Mouse (Mus musculus) urinary bladder, postnatal 10 days (tissue): Measurements from ENCODE around the gene Sele.

ENCODE experiments used
- DNase-seq: peaks from one replicate; pipeline ENCODE4 v3.0.0; 2022; ENCODE audit warnings: low spot score

Sele gene

DNA sequence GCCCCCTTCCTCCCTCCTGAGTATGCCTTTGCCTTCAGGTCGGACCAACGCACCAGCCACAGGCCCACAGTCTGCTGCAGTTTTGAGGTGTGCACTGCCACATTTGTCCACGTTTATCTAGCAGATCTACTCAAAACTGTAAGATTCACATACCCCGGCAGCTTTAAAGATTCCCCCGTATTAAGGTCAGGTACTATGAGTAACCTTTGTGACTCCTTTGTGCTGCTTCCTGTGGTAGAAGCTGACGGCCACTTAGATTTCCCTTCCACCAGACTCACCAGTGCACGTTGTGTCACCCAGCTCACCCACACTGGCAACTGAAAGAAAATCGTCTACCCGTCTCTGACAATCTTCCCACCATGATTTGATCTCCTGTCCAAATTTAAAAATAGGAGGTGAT lies 25.1 kb downstream of the Sele start:
- DNase-seq = no peak

- no peak for DNase-seq
These were observed 25.8 kb downstream of the Sele start for GRCm38 (mm10) chr1:164073803-164074202.

- DNase-seq = no peak
These were observed 26.6 kb downstream of the Sele start for GRCm38 (mm10) chr1:164074606-164075140.

DNA sequence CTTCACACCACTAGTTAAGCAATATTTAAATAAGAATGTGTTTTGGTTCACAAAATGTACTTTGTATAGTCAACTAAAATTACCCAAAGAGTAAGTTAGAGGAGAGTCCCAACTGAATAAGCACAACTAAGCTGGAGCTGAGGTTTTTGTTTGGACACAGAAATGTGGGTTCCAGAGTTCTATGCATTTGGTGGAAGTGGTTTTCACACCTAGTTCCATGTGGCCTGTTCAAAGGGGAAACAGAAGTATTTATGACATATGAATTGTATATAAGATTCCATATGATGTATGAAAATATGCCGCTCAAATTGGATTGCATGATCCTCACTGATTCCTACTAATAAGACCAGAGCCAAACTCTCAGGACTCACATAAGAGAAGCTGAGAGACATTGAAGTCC lies 27.4 kb downstream of the Sele start:
- no peak for DNase-seq

- DNase-seq = no peak
These were observed 28.4 kb downstream of the Sele start for GRCm38 (mm10) chr1:164076441-164076840.

DNA sequence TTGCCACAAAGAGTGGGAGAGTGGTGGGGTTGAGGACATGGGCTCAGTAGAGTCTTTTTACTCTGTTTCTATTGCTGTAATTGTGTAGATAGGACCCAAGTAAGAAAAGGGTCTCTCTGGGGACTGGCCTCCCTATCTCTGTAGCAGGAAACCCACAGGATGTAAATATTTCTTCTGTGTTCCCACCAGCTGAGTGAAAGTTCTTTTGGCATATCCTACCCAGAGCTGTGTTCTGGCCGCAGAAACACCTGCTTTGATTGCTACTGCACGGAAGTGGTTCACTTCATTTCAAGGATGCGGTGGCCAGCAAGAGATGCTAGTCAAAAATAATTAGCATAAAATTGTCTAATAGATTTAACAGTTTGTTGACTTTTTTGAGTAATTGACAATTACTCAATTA lies 29.0 kb downstream of the Sele start:
- DNase-seq = no peak

DNA sequence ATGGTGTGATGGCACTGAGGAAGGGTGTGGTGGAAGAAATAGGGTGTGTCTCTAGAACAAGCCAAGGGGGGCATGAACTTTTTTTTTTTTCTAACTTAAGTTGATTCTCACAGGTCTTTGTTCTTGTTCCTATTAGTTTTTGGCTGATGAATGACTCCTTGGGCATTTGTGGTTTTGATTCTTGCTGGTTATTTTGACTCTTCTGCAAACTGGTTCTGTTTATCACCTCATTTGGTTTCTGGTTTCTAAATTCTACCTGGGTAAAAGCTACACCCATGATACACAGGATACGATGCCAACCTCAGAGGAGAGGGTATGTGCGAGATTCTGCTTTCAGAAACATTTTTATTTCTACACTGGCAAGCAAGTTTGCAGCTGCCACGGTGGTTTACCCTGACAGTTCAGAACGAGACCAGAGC lies 30.3 kb downstream of the Sele start:
- DNase-seq = no peak

GRCm38 (mm10) chr1:164079091-164079490 lies 31.1 kb downstream of the Sele start:
- no peak for DNase-seq

- DNase-seq = no peak
These were observed 35.0 kb downstream of the Sele start for GRCm38 (mm10) chr1:164083046-164083445.

DNA sequence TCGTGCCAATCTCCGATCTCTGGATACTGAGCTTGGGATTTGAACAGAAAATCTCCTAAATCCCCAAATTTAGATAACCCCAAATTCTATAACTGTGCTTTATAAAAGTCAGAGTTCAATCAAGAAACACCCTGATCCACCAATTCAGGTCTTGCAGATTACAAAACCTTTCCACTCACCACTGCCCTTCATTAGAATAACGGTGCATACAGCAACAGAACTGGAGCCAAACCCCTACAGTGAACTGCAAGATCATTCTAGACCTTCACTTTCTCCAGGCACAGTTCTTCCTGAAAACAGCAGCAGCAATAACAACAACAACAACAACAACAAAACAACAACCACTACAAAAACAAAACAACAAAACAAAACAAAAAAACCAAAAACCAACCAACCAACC lies 38.8 kb downstream of the Sele start:
- no peak for DNase-seq

DNA sequence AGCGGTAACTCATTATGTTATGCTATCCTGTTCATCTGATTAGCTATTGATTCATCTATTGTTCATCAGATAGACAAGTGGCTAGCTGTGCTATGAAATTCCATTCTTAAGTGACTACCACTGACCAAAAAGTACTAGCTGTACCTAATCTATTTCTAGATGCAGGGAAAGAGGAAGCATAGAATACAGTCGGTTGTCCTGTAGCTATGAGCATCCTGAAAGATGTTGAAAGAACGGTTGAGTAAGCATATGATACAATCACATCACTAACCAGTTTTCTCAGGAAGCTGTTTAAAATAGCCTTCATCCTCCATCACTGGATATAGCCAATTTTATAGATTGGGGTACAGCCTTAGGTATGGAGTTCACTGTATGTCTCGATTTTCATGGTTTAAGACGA lies 39.8 kb downstream of the Sele start:
- DNase-seq = no peak

- no peak for DNase-seq
These were observed 48.7 kb downstream of the Sele start for GRCm38 (mm10) chr1:164096780-164097179.

- no peak for DNase-seq
These were observed 49.9 kb downstream of the Sele start for GRCm38 (mm10) chr1:164097911-164098310.

DNA sequence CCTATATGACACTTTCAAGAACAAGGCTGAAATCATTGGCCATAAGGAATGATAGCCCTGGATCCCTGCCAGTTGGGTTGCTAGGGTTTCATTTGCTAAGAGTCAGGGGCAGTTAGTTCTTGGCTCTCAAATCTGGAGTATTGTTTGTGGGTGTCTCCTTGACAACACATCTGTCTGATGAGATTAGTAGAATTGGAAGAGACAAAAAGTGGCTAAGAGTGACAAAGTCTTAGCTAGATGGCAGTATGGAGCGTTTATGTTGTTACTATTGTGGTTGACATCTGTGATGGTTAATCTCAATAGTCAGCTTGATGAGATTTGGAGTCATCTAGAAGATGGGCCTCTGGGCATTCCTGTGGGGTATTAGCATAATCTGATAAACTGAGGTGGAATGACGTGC lies 50.3 kb downstream of the Sele start:
- DNase-seq = no peak
